Mouse (Mus musculus) brain, embryonic 18.5 days (tissue): ENCODE results near the gene Ints3.
"Not testable (repeated sequence)": the region's sequence is repeated elsewhere in the genome, so short reads cannot be mapped to it uniquely, and the experiment has no call there.

Experiments
- DNase-seq: peaks from one replicate; pipeline ENCODE4 v3.0.0-alpha.2; 2012; ENCODE audit warnings: low read depth, low spot score

The Ints3 gene

DNA sequence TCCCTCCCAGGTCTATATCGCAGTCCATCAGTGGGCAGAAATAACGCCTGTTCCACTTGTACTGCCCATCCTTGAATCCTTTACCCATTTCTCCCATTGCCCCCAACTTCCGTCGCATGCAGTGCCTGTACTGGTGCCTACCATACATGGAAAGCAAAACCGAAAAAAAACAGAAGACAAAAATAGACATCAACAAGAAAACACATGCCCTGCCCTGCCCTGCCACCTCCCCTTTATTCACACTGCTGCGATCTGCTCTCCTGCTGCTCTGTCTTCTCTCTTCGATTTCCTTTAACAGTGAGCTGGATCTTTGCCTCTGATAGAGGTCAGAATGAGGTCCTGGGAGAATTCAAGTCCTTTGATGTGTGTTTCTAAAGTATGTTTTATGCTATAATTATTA is 75.5 kb downstream of the Ints3 start:
- no peak for DNase-seq

DNA sequence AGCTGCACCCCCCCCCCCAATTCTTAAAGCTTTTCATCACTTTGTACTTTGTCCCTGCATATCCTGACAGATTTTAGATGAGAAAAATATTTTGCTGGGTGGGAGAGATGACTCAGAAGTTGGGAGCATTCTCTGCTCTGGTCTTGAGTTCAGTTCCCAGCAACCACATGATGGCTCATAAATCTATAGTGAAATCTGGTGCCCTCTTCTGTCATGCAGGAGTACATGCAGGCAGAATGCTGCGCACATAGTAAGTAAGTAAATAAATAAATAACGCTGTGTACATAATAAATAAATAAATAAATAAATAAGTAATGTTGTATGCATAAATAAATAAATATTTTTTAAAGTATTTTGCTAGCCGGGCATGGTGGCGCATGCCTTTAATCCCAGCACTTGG is 85.6 kb downstream of the Ints3 start:
- DNase-seq = no peak

DNA sequence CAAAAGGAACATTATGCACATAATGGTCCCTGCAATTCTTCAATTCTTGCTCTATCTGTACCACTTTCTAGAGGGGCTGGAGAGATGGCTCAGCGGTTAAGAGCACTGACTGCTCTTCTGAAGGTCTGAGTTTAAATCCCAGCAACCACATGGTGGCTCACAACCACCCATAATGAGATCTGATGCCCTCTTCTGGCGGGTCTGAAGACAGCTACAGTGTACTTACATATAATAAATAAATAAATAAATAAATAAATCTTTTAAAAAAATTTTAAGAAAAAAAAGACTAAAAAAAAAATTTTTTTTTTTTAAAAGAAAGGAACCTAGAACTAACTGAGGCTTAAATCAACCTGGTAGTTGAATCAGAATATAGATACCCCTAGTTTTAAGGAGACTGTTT is 90.6 kb downstream of the Ints3 start:
- not testable (repeated sequence) for DNase-seq
